Mouse (Mus musculus): ENCODE data around the gene Ttc36. TPM values are rescaled to one million over a fixed set of nuclear protein-coding genes. Genes with fewer than 3 reads are reported as not detected.
"Not testable (repeated sequence)": the region's sequence is repeated elsewhere in the genome, so short reads cannot be mapped to it uniquely, and the experiment has no call there.

The Ttc36 gene
- total and polyA plus RNA-seq, 2 experiments from 2014 or later: 0.71 to 2.6 TPM

DNA sequence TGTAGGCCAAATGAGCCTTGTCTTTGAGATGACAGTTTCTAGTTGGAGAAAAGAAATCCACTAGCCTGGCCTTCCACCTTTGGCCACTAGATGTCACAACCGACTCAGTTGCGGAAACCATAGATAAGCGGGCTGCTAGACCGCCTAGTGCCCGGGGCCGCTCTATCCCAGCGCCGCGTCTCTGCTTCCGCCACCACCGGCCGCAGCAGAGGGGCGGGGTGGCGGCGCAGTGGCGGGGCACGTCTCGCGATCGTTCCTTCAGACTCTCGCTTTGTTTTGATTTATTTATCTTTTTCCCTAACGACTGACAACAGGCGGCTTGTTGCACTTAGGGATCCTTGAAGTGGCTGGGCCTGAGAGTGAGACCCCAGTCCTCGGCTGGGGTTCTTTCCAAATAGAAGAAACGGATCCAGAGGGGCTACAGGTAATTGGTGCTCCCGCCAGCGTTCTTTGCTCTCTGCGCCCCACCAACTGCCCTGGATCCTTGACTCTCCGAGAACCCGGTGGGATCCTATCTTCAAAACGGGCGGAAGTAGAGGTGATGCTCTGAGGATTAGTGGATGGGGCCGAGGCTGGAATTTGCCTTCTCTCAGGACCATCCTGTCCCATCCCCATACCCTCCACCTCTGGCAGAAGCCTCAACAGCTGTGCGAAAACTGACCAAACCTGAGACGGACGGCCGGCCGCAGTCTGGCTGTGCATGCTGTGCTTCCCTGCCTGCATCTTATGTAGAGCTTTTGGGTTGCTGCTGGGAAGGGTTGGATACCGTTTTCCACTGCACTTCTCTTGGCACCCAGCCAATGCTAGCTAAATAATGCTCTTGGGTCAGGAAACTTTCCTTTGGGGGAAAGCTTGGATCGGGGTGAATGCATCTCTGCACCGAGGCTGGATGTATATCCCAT is 29.9 kb downstream of the Ttc36 start:
- Histone ChIP-seq H3K27me3 (ENCODE audit: insufficient read depth, low read length) (no peaks in the 10 kb centered on the region), H3K4me2 (ENCODE audit: low read depth) (peak overlapping the region; percentile 86), H3K9ac (peak overlapping the region; percentile 90), H3K27ac (ENCODE audit: low read depth, low read length) (peak overlapping the region; percentile 89), H3K36me3 (ENCODE audit: insufficient read depth) (peaks cover 9% of the 10 kb centered on the region; the same call in 1 of the 2 replicates), H3K4me3 (ENCODE audit: low read depth, low read length) (peak overlapping the region; percentile 94), H3K9me3 (ENCODE audit: low read length) (no peaks in the 10 kb centered on the region), H3K4me1 (ENCODE audit: insufficient read depth) (peaks cover 4% of the 10 kb centered on the region; the same call in 1 of the 2 replicates)
- WGBS: under 1% methylated on average over 41 of the region's 41 CpGs
- peak; percentile 100 for ATAC-seq
- TF ChIP-seq CTCF (IDR thresholded peaks at IDR 0.05; ENCODE audit: low read depth): peak; percentile 90
- peak; percentile 97 for DNase-seq

DNA sequence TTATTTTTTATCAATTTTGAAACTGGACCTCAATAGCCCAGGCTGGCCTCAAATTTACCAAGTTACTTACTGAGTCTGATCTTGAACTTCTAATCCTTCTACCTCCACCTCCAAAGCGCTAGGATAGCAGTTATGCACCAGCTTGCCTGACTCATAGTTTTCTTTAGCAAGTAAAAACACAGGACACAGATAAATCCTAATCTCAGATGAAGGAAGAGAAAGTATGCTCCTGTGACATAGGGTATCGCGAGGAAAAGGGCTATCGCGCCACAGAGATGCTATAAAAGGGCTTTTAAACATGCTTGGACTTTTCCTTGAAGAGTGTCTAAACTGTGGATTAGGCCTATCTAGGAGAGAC is 30.5 kb downstream of the Ttc36 start:
- 28% methylated on average over 5 of the region's 5 CpGs for WGBS

DNA sequence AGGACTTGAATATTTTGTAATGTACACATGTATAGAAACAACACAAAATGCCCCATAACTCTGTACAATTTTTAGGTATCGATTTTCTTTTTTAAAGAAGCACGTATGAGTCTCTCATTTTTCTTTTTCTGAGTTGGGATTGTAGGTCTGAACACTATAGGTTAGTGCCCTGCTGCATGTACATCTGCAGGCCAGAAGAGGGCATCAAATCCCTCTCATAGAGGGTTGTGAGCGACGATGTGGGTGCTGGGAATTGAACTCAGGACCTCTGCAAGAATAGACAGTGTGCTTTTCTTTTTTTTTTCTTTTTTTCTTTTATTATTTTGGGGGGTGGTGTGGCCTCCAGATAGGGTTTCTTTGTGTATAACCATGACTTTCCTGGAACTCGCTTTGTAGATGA is 31.5 kb downstream of the Ttc36 start:
- no peak overlapping the region for H3K4me2 ChIP-seq (ENCODE audit: low read depth)
- TF ChIP-seq CTCF (IDR thresholded peaks at IDR 0.05; ENCODE audit: low read depth): no peak
- H3K36me3 ChIP-seq (ENCODE audit: insufficient read depth): peaks cover 9% of the 10 kb centered on the region; the same call in 1 of the 2 replicates
- no peak overlapping the region for H3K9ac ChIP-seq
- H3K27me3 ChIP-seq (ENCODE audit: insufficient read depth, low read length): no peaks in the 10 kb centered on the region
- no peaks in the 10 kb centered on the region for H3K9me3 ChIP-seq (ENCODE audit: low read length)
- ATAC-seq (no peak), DNase-seq (no peak)
- H3K4me3 ChIP-seq (ENCODE audit: low read depth, low read length): no peak overlapping the region
- H3K4me1 ChIP-seq (ENCODE audit: insufficient read depth): peaks cover 8% of the 10 kb centered on the region; the same call in 1 of the 2 replicates
- WGBS: 88% methylated on average over 5 of the region's 5 CpGs
- H3K27ac ChIP-seq (ENCODE audit: low read depth, low read length): no peak overlapping the region

More for the DNA sequence above, 30.5 kb downstream of the Ttc36 start:
- Histone ChIP-seq H3K4me2 (ENCODE audit: low read depth) (no peak overlapping the region), H3K9ac (no peak overlapping the region), H3K4me3 (ENCODE audit: low read depth, low read length) (0 out of 2 replicates have a peak overlapping the region, but pooled peaks have one; percentile 94), H3K9me3 (ENCODE audit: low read length) (no peaks in the 10 kb centered on the region), H3K27me3 (ENCODE audit: insufficient read depth, low read length) (no peaks in the 10 kb centered on the region), H3K4me1 (ENCODE audit: insufficient read depth) (peaks cover 4% of the 10 kb centered on the region; the same call in 1 of the 2 replicates), H3K27ac (ENCODE audit: low read depth, low read length) (peak overlapping the region; percentile 59), H3K36me3 (ENCODE audit: insufficient read depth) (peaks cover 9% of the 10 kb centered on the region; the same call in 1 of the 2 replicates)
- no peak for ATAC-seq
- no peak for TF ChIP-seq CTCF (IDR thresholded peaks at IDR 0.05; ENCODE audit: low read depth)
- no peak for DNase-seq

DNA sequence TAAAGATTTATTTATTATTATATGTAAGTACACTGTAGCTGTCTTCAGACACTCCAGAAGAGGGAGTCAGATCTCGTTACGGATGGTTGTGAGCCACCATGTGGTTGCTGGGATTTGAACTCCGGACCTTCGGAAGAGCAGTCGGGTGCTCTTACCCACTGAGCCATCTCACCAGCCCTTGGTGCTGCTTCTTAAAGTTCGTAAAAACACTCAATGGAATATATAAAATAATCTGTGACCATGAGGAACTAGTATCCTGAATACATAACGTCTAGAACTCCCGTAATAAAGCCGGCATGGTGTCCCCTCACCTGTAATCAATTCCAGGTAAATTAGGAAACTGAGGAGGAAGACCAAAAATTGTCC is 34.9 kb downstream of the Ttc36 start:
- DNase-seq: peak; percentile 24
- not testable (repeated sequence) for ATAC-seq; H3K9ac ChIP-seq; H3K27ac ChIP-seq (ENCODE audit: low read depth, low read length); H3K27me3 ChIP-seq (ENCODE audit: insufficient read depth, low read length); H3K36me3 ChIP-seq (ENCODE audit: insufficient read depth); H3K9me3 ChIP-seq (ENCODE audit: low read length)
- WGBS: 47% methylated on average over 7 of the region's 9 CpGs
- peak overlapping the region; percentile 46 for H3K4me2 ChIP-seq (ENCODE audit: low read depth)
- peaks cover 12% of the 10 kb centered on the region; the same call in 1 of the 2 replicates for H3K4me1 ChIP-seq (ENCODE audit: insufficient read depth)
- peak overlapping the region; percentile 94 for H3K4me3 ChIP-seq (ENCODE audit: low read depth, low read length)

DNA sequence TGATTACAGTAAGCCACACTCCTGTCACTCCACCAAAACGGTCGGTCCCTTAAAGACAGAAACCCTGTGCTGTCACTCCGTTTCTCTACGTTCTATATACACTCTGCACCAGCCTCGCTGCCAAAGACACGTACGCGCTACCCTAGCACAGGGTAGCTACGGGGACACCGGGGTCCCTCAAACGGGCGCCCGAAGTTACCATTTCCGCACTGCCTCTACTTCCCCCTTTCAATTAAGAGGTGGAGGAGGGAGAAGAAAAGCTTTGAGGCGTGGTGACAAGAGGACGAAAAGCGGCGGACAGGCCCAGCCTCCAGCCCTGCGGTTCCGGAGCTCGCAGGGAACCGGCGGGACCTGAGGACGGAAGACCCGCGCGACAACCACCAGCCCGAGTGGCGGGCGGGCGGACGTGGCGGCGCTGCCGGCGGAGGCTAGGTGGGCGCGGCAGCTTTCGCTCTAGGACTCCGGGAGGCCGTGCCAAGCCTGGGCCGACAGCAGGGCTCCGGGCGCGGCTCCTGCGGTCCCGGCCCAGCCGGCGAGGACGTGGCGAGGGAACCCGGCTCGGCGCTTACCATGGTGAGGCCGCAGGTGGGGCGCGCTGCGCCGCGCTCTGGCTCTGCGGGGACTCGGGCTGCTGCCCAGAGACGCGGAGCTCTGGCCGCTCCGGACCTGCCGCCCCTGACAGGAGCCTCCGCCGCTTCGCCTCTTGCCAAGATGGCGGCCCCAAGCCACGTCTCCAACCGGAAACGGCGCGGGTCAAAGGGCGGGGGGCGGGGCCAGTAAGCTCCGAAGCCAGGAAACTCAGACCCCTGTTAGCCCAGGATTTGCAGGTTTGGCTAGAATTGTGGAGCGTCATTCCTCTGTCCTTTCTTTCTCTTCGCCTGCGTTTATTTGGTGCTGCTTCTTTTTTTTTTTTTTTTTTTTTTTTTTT is 35.5 kb downstream of the Ttc36 start, which contains the start of the genes Arcn1 and Ift46:
TSS of gene Arcn1 (minus strand) at position 745 of the 928 bp plus-strand sequence.
TSS of gene Ift46 (plus strand) at position 808 of the 928 bp plus-strand sequence.
- peak; percentile 94 for DNase-seq
- WGBS: under 1% methylated on average over 82 of the region's 82 CpGs
- Histone ChIP-seq H3K4me1 (ENCODE audit: insufficient read depth) (peaks cover 12% of the 10 kb centered on the region; the same call in 1 of the 2 replicates), H3K9ac (peak within 1 kb of the TSS; percentile 92), H3K27ac (ENCODE audit: low read depth, low read length) (peak within 1 kb of the TSS; percentile 94), H3K9me3 (ENCODE audit: low read length) (no peaks in the 10 kb centered on the region), H3K4me2 (ENCODE audit: low read depth) (peak within 1 kb of the TSS; percentile 46), H3K27me3 (ENCODE audit: insufficient read depth, low read length) (no peaks in the 10 kb centered on the region), H3K36me3 (ENCODE audit: insufficient read depth) (no peaks in the 10 kb centered on the region), H3K4me3 (ENCODE audit: low read depth, low read length) (peak within 1 kb of the TSS; percentile 94)
- TF ChIP-seq CTCF (IDR thresholded peaks at IDR 0.05; ENCODE audit: low read depth): peak; percentile 4; the same call in 1 of the 2 replicates
- ATAC-seq: peak; percentile 93

DNA sequence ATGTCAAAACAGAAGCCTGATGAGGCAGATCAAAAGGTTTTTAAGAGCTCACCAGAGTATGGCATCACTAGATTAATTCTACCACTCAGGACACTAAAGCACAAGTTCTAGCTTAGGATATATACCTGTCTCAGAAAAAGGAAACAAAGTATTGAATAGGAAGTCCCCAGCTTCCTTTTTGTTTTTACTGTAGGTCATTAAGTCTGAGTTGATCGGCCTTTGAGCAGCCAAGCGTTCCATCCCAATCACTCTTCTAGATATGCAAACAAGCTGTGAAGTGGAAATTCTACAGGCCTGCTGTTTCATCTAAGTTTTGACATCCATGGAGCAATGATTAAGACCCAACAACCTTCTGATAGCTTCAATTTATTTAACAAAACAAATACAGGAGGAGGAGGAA is 42.0 kb downstream of the Ttc36 start:
- no peak for TF ChIP-seq CTCF (IDR thresholded peaks at IDR 0.05; ENCODE audit: low read depth)
- Histone ChIP-seq H3K36me3 (ENCODE audit: insufficient read depth) (peaks cover 14% of the 10 kb centered on the region), H3K9ac (no peak overlapping the region), H3K4me1 (ENCODE audit: insufficient read depth) (peaks cover 4% of the 10 kb centered on the region; the same call in 1 of the 2 replicates), H3K27me3 (ENCODE audit: insufficient read depth, low read length) (no peaks in the 10 kb centered on the region), H3K4me3 (ENCODE audit: low read depth, low read length) (no peak overlapping the region), H3K9me3 (ENCODE audit: low read length) (no peaks in the 10 kb centered on the region), H3K4me2 (ENCODE audit: low read depth) (no peak overlapping the region), H3K27ac (ENCODE audit: low read depth, low read length) (no peak overlapping the region)
- DNase-seq (no peak), ATAC-seq (no peak)
- 76% methylated on average over 2 of the region's 2 CpGs for WGBS

Other genes starting within 250 kb of the Ttc36 start
- not detected in 2 replicates for gene Cxcr5, start 241.2 kb downstream of the Ttc36 start, total RNA-seq (2014; rRNA removed)
- not detected in 2 replicates for gene Cxcr5, start 241.2 kb downstream of the Ttc36 start, polyA plus RNA-seq (2015; fragmentation: Nextera tagmentation; extraction: Ambion mirVana)
- gene Ddx6, start 198.2 kb downstream of the Ttc36 start, total RNA-seq (2014; rRNA removed): 59.2 and 76.2 TPM in 2 replicates
- gene Ddx6, start 198.2 kb downstream of the Ttc36 start, polyA plus RNA-seq (2015; fragmentation: Nextera tagmentation; extraction: Ambion mirVana): 11.1 and 18.3 TPM in 2 replicates
- gene Treh, start 129.8 kb downstream of the Ttc36 start, total RNA-seq (2014; rRNA removed): not detected in 2 replicates
- gene Treh, start 129.8 kb downstream of the Ttc36 start, polyA plus RNA-seq (2015; fragmentation: Nextera tagmentation; extraction: Ambion mirVana): not detected in 2 replicates
- 106 and 129 TPM in 2 replicates for gene Phldb1, start 67.9 kb downstream of the Ttc36 start, total RNA-seq (2014; rRNA removed)
- gene Phldb1, start 67.9 kb downstream of the Ttc36 start, polyA plus RNA-seq (2015; fragmentation: Nextera tagmentation; extraction: Ambion mirVana): 28.2 and 34.3 TPM in 2 replicates
- gene Arcn1, start 35.2 kb downstream of the Ttc36 start, total RNA-seq (2014; rRNA removed): 107 and 113 TPM in 2 replicates
- 86.0 and 105 TPM in 2 replicates for gene Arcn1, start 35.2 kb downstream of the Ttc36 start, polyA plus RNA-seq (2015; fragmentation: Nextera tagmentation; extraction: Ambion mirVana)
- gene Ift46, start 35.2 kb downstream of the Ttc36 start, total RNA-seq (2014; rRNA removed): 67.0 and 72.4 TPM in 2 replicates
- 158 and 166 TPM in 2 replicates for gene Ift46, start 35.2 kb downstream of the Ttc36 start, polyA plus RNA-seq (2015; fragmentation: Nextera tagmentation; extraction: Ambion mirVana)
- 11.8 and 12.8 TPM in 2 replicates for gene Tmem25, start 3.8 kb downstream of the Ttc36 start, total RNA-seq (2014; rRNA removed)
- 11.6 and 14.9 TPM in 2 replicates for gene Tmem25, start 3.8 kb downstream of the Ttc36 start, polyA plus RNA-seq (2015; fragmentation: Nextera tagmentation; extraction: Ambion mirVana)
- 14.5 and 18.5 TPM in 2 replicates for gene Kmt2a, start 78.2 kb upstream of the Ttc36 start, total RNA-seq (2014; rRNA removed)
- gene Kmt2a, start 78.2 kb upstream of the Ttc36 start, polyA plus RNA-seq (2015; fragmentation: Nextera tagmentation; extraction: Ambion mirVana): 6.7 and 13.7 TPM in 2 replicates
- 216 and 362 TPM in 2 replicates for gene Atp5l, start 117.7 kb upstream of the Ttc36 start, total RNA-seq (2014; rRNA removed)
- 859 and 1,152 TPM in 2 replicates for gene Atp5l, start 117.7 kb upstream of the Ttc36 start, polyA plus RNA-seq (2015; fragmentation: Nextera tagmentation; extraction: Ambion mirVana)
- gene Ube4a, start 162.5 kb upstream of the Ttc36 start, total RNA-seq (2014; rRNA removed): 40.9 and 51.5 TPM in 2 replicates
- gene Ube4a, start 162.5 kb upstream of the Ttc36 start, polyA plus RNA-seq (2015; fragmentation: Nextera tagmentation; extraction: Ambion mirVana): 22.6 and 28.9 TPM in 2 replicates
- not detected in 2 replicates for gene Cd3g, start 177.4 kb upstream of the Ttc36 start, total RNA-seq (2014; rRNA removed)
- gene Cd3g, start 177.4 kb upstream of the Ttc36 start, polyA plus RNA-seq (2015; fragmentation: Nextera tagmentation; extraction: Ambion mirVana): not detected in 2 replicates
- gene Cd3d, start 178.7 kb upstream of the Ttc36 start, total RNA-seq (2014; rRNA removed): not detected in 2 replicates
- gene Cd3d, start 178.7 kb upstream of the Ttc36 start, polyA plus RNA-seq (2015; fragmentation: Nextera tagmentation; extraction: Ambion mirVana): not detected in 2 replicates
- gene Cd3e, start 206.6 kb upstream of the Ttc36 start, total RNA-seq (2014; rRNA removed): not detected in 2 replicates
- gene Cd3e, start 206.6 kb upstream of the Ttc36 start, polyA plus RNA-seq (2015; fragmentation: Nextera tagmentation; extraction: Ambion mirVana): 0.19 TPM in 1 of 2 replicates, not detected in the other
- 2.2 and 4.6 TPM in 2 replicates for gene Mpzl2, start 236.7 kb upstream of the Ttc36 start, total RNA-seq (2014; rRNA removed)
- 2.0 and 2.3 TPM in 2 replicates for gene Mpzl2, start 236.7 kb upstream of the Ttc36 start, polyA plus RNA-seq (2015; fragmentation: Nextera tagmentation; extraction: Ambion mirVana)

Measured in forebrain, postnatal 0 days (tissue).